Mouse (Mus musculus) telencephalon, adult 2 months (tissue): ENCODE data around the gene Ascl2.

Source experiments
- DNase-seq: peaks from one replicate; pipeline ENCODE4 v3.0.0-alpha.2; 2011; ENCODE audit warnings: low read depth, low spot score

Gene Ascl2

GRCm38 (mm10) chr7:142917659-142918058 lies 51.4 kb downstream of the Ascl2 start:
- no peak for DNase-seq
